Mouse (Mus musculus) bone marrow macrophage, adult 2 months (primary cell): ENCODE results near the gene Rbms3.

Experiments used
- CTCF ChIP-seq: IDR thresholded peaks from 2 replicates; pipeline ENCODE4 v1.5.1; 2012; ENCODE audit warnings: low read depth, mild to moderate bottlenecking, low read length, moderate library complexity
- POLR2A ChIP-seq: IDR thresholded peaks from 2 replicates; pipeline ENCODE4 v1.6.1; 2012; ENCODE audit warnings: mild to moderate bottlenecking, low read depth, low read length, borderline replicate concordance

- no peak for TF ChIP-seq CTCF
- no peak for TF ChIP-seq POLR2A
Measured at GRCm38 (mm10) chr9:117212023-117212422, 417.7 kb downstream of the Rbms3 start.
